Mouse (Mus musculus) T-helper 2 cell (primary cell): Measurements from ENCODE around the gene Gm42417.

Source experiments
- in situ Hi-C: fragments of 300-600 bp; cut with MboI, MseI; formaldehyde crosslinking; loops from one replicate; pipeline ENCODE4 v1.15.1; 2025; ENCODE audit warnings: high pct_unique_total_duplicates

Gene Gm42417

GRCm38 (mm10) chr1:36564101-36564500 lies 24.9 kb upstream of the Gm42417 start:
- in situ Hi-C loops = no loop called here

- in situ Hi-C loops = no loop called here
These were observed 24.4 kb upstream of the Gm42417 start for GRCm38 (mm10) chr1:36563632-36564031.

- in situ Hi-C loops = no loop called here
These were observed 24.0 kb upstream of the Gm42417 start for GRCm38 (mm10) chr1:36563197-36563596.

GRCm38 (mm10) chr1:36562388-36562787 lies 23.2 kb upstream of the Gm42417 start:
- in situ Hi-C loops = no loop called here

GRCm38 (mm10) chr1:36560903-36561302 lies 21.7 kb upstream of the Gm42417 start:
- in situ Hi-C loops = no loop called here

GRCm38 (mm10) chr1:36559888-36560287 lies 20.7 kb upstream of the Gm42417 start:
- in situ Hi-C loops = no loop called here

GRCm38 (mm10) chr1:36559256-36559655 lies 20.0 kb upstream of the Gm42417 start:
- in situ Hi-C loops = no loop called here

- in situ Hi-C loops = no loop called here
These were observed 19.1 kb upstream of the Gm42417 start, which contains the start of gene Sema4c for GRCm38 (mm10) chr1:36558031-36558993. Gene Sema4c (minus strand): TSS chr1:36558349.

- in situ Hi-C loops = no loop called here
These were observed 18.3 kb upstream of the Gm42417 start for GRCm38 (mm10) chr1:36557457-36558011.

- in situ Hi-C loops = no loop called here
These were observed 17.6 kb upstream of the Gm42417 start for GRCm38 (mm10) chr1:36556553-36557456.

GRCm38 (mm10) chr1:36555798-36556395 lies 16.7 kb upstream of the Gm42417 start:
- in situ Hi-C loops = no loop called here

- in situ Hi-C loops = loop anchor here (5.0 kb wide), 1 partner anchor 127 kb away; the partner anchor contains the start of gene Fam178b
These were observed 15.6 kb upstream of the Gm42417 start for GRCm38 (mm10) chr1:36554633-36555399.

- in situ Hi-C loops = loop anchor here (5.0 kb wide), 1 partner anchor 130 kb away; the partner anchor contains the start of gene Fam178b
These were observed 13.3 kb upstream of the Gm42417 start for GRCm38 (mm10) chr1:36552506-36552905.

GRCm38 (mm10) chr1:36551904-36552303 lies 12.7 kb upstream of the Gm42417 start:
- in situ Hi-C loops = loop anchor here (5.0 kb wide), 1 partner anchor 130 kb away; the partner anchor contains the start of gene Fam178b

- in situ Hi-C loops = loop anchor here (5.0 kb wide), 1 partner anchor 132 kb away; the partner anchor contains the start of gene Fam178b
These were observed 11.0 kb upstream of the Gm42417 start for GRCm38 (mm10) chr1:36550075-36550863.

- in situ Hi-C loops = no loop called here
These were observed 10.3 kb upstream of the Gm42417 start for GRCm38 (mm10) chr1:36549491-36549890.

- in situ Hi-C loops = no loop called here
These were observed 9.5 kb upstream of the Gm42417 start for GRCm38 (mm10) chr1:36548771-36549170.

GRCm38 (mm10) chr1:36547981-36548598 lies 8.9 kb upstream of the Gm42417 start:
- in situ Hi-C loops = no loop called here

GRCm38 (mm10) chr1:36546888-36547471 lies 7.8 kb upstream of the Gm42417 start, which contains the start of gene Ankrd39:
Gene Ankrd39 (minus strand): TSS chr1:36547445.
- in situ Hi-C loops = no loop called here
